Mouse (Mus musculus) c-Kit-positive CD71-positive TER-119-negative erythroid progenitor cells, embryonic 14.5 days (primary cell): ENCODE data around the gene Tmc5.

ENCODE experiments used
- DNase-seq: peaks from one replicate; pipeline ENCODE4 v3.0.0-alpha.2; 2013; ENCODE audit warnings: low read depth

The Tmc5 gene

GRCm38 (mm10) chr7:118697168-118697567 lies 100.1 kb downstream of the Tmc5 start:
- no peak for DNase-seq

DNA sequence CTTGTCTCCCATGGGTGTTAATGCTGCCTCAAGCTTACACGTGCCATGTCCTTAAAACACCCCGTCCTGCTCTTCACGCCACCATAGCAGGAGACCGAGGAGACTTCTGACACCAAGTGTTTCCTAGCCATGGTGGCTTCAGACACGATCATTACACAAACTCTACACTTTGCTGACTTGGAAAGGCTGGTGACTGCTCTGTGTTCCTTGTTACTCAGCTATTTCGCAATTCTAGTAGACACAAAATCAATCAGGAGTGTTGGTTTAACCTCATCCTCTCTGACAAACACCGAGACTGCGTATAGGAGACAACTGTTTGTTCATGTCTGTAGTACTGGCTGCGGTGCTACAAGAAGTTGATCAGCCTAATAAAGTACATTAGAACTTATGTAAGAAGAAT lies 101.8 kb downstream of the Tmc5 start:
- no peak for DNase-seq

DNA sequence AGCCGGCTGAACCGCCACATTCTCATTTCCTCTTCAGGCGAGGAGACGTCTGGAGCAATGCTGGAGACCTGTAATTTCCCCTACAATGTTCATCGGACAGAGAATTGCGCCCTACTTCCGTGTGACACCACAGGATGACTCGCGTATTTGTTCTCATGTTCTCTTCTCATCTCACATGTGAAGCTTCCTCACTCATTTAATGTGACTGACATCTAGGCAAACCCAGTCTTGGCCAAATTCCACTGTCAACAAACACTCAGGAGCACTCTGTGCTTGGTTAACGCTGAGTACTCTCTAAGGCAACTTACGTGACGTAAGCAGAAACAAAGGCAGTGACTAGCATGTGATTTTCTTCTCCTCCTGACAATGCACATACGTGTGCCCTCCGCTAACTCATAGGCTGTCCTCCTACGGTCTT lies 106.1 kb downstream of the Tmc5 start:
- DNase-seq = no peak

DNA sequence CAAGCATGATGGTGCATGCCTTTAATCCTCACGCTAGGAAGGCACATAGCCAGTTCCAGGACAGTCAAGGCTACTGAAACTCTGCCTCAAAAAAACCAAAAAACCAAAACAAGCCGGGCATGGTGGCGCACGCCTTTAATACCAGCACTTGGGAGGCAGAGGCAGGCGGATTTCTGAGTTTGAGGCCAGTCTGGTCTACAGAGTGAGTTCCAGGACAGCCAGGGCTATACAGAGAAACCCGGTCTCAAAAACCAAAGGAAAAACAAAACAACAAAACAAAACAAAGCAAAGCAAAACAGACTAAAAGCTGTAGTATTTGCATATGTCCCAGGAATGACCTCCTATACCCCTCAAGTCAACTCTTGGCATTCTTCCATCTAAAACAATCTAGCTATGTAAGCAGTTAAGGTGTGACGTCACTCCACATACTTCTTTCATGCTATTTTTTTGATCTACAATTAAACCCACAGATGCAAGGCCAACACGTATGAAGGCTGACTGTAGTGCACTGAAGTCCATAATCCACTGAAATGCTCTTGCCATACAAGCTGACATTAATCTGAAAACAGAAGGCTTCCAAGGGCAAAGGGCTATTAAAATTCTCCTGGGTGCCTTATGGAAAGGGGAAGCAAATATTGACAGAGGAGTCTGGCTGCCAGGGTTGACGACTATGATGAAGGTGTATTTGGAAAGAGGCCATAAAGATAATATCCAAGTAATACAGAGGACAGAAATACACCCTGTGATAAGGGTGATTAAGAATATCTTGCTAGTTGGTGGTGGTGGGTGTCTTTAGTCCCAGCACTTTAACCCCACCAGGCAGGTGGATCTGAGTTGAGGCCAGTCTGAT lies 107.1 kb downstream of the Tmc5 start:
- DNase-seq = no peak

GRCm38 (mm10) chr7:118705101-118705961 lies 108.2 kb downstream of the Tmc5 start, which contains the start of gene Gde1:
TSS of gene Gde1 (minus strand) at chr7:118705778.
- peak; percentile 77 for DNase-seq

DNA sequence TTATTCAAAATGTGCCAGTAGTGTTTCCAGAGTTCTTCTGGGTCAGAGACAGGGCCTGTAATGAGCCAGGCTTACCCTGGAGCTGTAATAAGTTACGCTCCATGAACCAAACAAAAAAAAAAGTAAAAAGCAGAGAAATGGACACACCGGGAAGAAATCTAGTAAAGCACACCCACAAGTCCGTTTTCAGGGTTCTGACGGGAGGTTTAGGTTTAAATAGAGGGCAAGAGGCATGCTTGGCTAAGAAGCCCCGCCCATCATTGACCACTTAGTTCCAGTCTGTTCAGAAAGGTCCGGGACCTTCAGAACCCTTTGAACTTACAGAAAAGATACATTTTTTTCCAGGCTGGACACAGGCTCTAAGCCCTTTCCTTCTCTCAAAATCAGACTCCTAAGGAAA lies 109.0 kb downstream of the Tmc5 start:
- no peak for DNase-seq

GRCm38 (mm10) chr7:118706488-118706887 lies 109.4 kb downstream of the Tmc5 start:
- no peak for DNase-seq

DNA sequence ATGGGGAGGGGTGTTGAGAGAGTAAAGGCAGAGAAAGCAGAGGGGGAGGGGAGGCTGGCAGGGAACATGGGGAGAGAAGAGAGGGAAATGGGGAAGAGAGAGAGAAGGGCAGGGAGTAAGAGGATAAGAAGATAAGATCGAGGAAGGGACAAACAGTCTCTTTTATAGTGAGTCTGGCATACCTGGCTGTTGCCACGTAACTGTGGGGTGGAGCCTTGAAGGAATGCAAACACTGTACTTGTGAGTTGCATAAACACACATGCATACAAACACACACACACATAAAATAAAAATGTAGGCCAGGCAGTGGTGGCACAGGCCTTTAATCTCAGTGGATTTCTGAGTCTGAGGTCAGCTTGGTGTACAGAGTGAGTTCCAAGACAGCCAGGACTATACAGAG lies 110.1 kb downstream of the Tmc5 start:
- no peak for DNase-seq

DNA sequence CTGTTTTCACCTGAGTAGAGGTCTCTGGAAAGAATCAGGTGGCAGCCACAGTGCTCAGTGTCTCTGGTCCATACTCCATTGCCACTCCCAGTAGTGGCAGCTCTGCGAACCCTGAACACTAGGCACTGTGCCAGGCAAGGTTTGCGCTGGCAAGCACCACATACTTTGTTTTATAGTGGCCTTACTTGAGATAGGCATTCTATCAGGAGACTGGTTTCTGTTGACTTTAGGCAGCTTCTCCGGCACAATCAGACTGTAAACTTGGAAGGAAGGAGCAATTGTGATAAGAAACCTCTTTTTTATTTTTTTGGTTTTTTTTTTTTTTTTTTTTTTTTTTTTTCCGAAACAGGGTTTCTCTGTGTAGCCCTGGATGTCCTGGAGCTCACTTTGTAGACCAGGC lies 110.9 kb downstream of the Tmc5 start:
- no peak for DNase-seq

DNA sequence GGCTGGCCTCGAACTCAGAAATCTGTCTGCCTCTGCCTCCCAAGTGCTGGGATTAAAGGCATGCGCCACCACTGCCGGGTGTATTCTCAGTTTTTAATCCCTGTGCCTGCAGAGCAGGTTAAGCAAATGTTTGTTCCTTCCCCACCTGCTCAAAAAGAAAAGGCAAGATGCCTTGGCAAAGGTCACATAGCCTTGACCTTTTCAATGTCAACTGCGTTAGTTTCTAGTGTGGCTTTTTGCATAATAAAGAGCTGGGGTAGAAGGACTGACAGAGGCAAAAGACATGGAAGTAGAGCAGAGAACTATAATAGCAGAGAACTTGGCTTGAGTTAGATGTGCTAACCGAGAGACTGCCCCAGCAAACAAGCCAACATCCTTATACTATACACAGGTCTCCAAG lies 113.7 kb downstream of the Tmc5 start:
- DNase-seq = no peak

GRCm38 (mm10) chr7:118712228-118713173 lies 115.4 kb downstream of the Tmc5 start, which contains the start of gene Ccp110:
TSS of gene Ccp110 (plus strand) at chr7:118712552.
- peak; percentile 95 for DNase-seq

DNA sequence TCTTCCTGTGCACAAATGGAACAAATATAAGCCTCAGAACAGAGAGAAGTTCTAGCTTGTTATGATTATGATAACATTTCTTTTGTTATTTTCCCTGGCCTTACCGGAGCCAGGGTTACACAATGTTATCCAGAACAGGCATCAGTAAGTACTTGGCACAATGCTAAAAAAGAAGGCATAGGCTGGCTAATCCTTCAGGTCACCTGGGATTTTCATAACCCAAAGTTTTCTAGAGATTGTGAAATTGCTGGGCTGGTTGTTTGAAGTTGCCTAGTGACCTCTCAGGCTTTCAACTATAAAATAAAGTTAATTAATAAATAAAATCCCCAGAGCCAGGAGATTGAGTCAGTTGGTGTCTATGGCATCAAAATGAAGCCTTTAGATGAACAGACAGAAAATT lies 117.8 kb downstream of the Tmc5 start:
- DNase-seq = no peak

DNA sequence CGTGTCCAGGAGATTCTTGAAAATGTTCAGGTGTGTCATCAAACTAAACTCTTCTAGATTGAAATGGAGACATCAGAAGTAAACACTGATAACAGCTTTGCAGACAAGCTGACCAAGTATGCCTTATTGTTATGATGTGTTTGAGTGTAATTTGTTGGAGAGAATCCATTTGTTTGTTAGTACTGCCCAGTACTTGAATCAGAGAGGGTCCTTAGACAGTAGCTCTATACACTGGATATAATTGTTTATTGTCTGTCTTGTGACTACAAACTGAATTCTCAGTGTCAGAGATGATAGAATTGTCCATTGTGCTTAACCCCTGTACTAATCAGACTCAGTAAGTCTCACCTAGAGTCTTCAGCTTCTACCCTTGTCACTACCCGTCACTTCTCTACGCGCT lies 121.0 kb downstream of the Tmc5 start:
- no peak for DNase-seq

DNA sequence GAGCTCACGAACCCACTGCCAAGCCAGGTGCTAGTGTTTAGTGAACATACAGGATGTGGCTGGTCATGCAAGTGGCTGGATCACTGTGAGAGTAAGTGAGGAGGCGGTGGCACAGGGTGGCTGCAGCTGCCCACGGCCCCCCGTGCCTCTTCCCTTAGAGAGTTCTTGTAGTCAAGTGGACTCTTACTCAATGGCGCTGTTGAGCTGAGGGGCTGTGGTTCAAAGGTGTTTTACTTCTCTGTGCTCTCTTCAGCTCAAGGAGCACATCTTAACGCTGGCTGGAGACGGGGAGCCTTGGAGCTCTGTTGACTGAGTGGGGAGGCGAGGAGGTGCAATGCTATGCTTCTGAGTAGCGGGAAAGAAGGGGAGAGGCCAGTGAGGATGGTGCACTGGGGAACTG lies 126.8 kb downstream of the Tmc5 start:
- no peak for DNase-seq
